Mouse (Mus musculus): ENCODE data around the gene Ubd. TPM values are rescaled to one million over a fixed set of nuclear protein-coding genes. Genes with fewer than 3 reads are reported as not detected.
A peak's percentile ranks its signal among the peaks of the same experiment; 100 is the strongest.

Gene Ubd
- polyA plus RNA-seq (2011; ENCODE audit: insufficient read depth, insufficient read length, low read depth, missing spikeins) = 56.7 and 70.8 TPM in 2 replicates

GRCm38 (mm10) chr17:37193656-37194055, at the start of gene Ubd:
TSS of gene Ubd (plus strand) at chr17:37193892.
- Histone ChIP-seq H3K4me1 (ENCODE audit: control insufficient read depth, insufficient read depth, low read length) (peaks cover 11% of the 10 kb centered on the region), H3K27me3 (ENCODE audit: control insufficient read depth, insufficient read depth, low read length, poor library complexity, severe bottlenecking) (no peaks in the 10 kb centered on the region), H3K9me3 (replicated peaks; ENCODE audit: control insufficient read depth, insufficient read depth, low read length, poor library complexity, severe bottlenecking) (no peaks in the 10 kb centered on the region), H3K9ac (ENCODE audit: low read depth, poor library complexity, severe bottlenecking) (peak within 1 kb of the TSS; percentile 62), H3K4me3 (ENCODE audit: low read depth, low read length) (peak within 1 kb of the TSS; percentile 42), H3K36me3 (ENCODE audit: control insufficient read depth, insufficient read depth, low read length, poor library complexity, severe bottlenecking) (no peaks in the 10 kb centered on the region), H3K27ac (ENCODE audit: insufficient read depth, low read length) (peak within 1 kb of the TSS; percentile 85)
- TF ChIP-seq EP300 (IDR thresholded peaks at IDR 0.05; ENCODE audit: insufficient read depth, low read depth, low read length) (no peak), CTCF (IDR thresholded peaks at IDR 0.05; ENCODE audit: low read depth, low read length) (no peak), POLR2A (IDR thresholded peaks at IDR 0.05; ENCODE audit: insufficient read depth, low read length) (no peak)

- TF ChIP-seq CTCF (IDR thresholded peaks at IDR 0.05; ENCODE audit: low read depth, low read length) = no peak
- no peak for TF ChIP-seq EP300 (IDR thresholded peaks at IDR 0.05; ENCODE audit: insufficient read depth, low read depth, low read length)
- no peak for TF ChIP-seq POLR2A (IDR thresholded peaks at IDR 0.05; ENCODE audit: insufficient read depth, low read length)
- Histone ChIP-seq H3K4me3 (ENCODE audit: low read depth, low read length) (no peak within 1 kb of the TSS), H3K36me3 (ENCODE audit: control insufficient read depth, insufficient read depth, low read length, poor library complexity, severe bottlenecking) (no peaks in the 10 kb centered on the region), H3K9me3 (replicated peaks; ENCODE audit: control insufficient read depth, insufficient read depth, low read length, poor library complexity, severe bottlenecking) (no peaks in the 10 kb centered on the region), H3K27ac (ENCODE audit: insufficient read depth, low read length) (no peak within 1 kb of the TSS), H3K4me1 (ENCODE audit: control insufficient read depth, insufficient read depth, low read length) (no peaks in the 10 kb centered on the region), H3K27me3 (ENCODE audit: control insufficient read depth, insufficient read depth, low read length, poor library complexity, severe bottlenecking) (no peaks in the 10 kb centered on the region), H3K9ac (ENCODE audit: low read depth, poor library complexity, severe bottlenecking) (no peak within 1 kb of the TSS)
Measured at GRCm38 (mm10) chr17:37161394-37161793, 32.3 kb upstream of the Ubd start, which contains the start of gene Olfr93. TSS of gene Olfr93 (minus strand) at chr17:37161494.

- TF ChIP-seq POLR2A (IDR thresholded peaks at IDR 0.05; ENCODE audit: insufficient read depth, low read length) = no peak
- no peak for TF ChIP-seq CTCF (IDR thresholded peaks at IDR 0.05; ENCODE audit: low read depth, low read length)
- no peak for TF ChIP-seq EP300 (IDR thresholded peaks at IDR 0.05; ENCODE audit: insufficient read depth, low read depth, low read length)
- H3K4me1 ChIP-seq (ENCODE audit: control insufficient read depth, insufficient read depth, low read length) = peaks cover 3% of the 10 kb centered on the region
- H3K36me3 ChIP-seq (ENCODE audit: control insufficient read depth, insufficient read depth, low read length, poor library complexity, severe bottlenecking) = no peaks in the 10 kb centered on the region
- no peak overlapping the region for H3K4me3 ChIP-seq (ENCODE audit: low read depth, low read length)
- H3K27ac ChIP-seq (ENCODE audit: insufficient read depth, low read length) = no peak overlapping the region
- no peaks in the 10 kb centered on the region for H3K27me3 ChIP-seq (ENCODE audit: control insufficient read depth, insufficient read depth, low read length, poor library complexity, severe bottlenecking)
- H3K9ac ChIP-seq (ENCODE audit: low read depth, poor library complexity, severe bottlenecking) = no peak overlapping the region
- no peaks in the 10 kb centered on the region for H3K9me3 ChIP-seq (replicated peaks; ENCODE audit: control insufficient read depth, insufficient read depth, low read length, poor library complexity, severe bottlenecking)
Measured at GRCm38 (mm10) chr17:37185474-37185873, 8.2 kb upstream of the Ubd start.

- Histone ChIP-seq H3K4me3 (ENCODE audit: low read depth, low read length) (no peak overlapping the region), H3K9ac (ENCODE audit: low read depth, poor library complexity, severe bottlenecking) (no peak overlapping the region), H3K27ac (ENCODE audit: insufficient read depth, low read length) (peak overlapping the region; percentile 99), H3K36me3 (ENCODE audit: control insufficient read depth, insufficient read depth, low read length, poor library complexity, severe bottlenecking) (no peaks in the 10 kb centered on the region), H3K4me1 (ENCODE audit: control insufficient read depth, insufficient read depth, low read length) (peaks cover 11% of the 10 kb centered on the region), H3K9me3 (replicated peaks; ENCODE audit: control insufficient read depth, insufficient read depth, low read length, poor library complexity, severe bottlenecking) (no peaks in the 10 kb centered on the region), H3K27me3 (ENCODE audit: control insufficient read depth, insufficient read depth, low read length, poor library complexity, severe bottlenecking) (no peaks in the 10 kb centered on the region)
- TF ChIP-seq EP300 (IDR thresholded peaks at IDR 0.05; ENCODE audit: insufficient read depth, low read depth, low read length) = no peak
- no peak for TF ChIP-seq POLR2A (IDR thresholded peaks at IDR 0.05; ENCODE audit: insufficient read depth, low read length)
Measured at GRCm38 (mm10) chr17:37190711-37191110, 3.0 kb upstream of the Ubd start.

- TF ChIP-seq POLR2A (IDR thresholded peaks at IDR 0.05; ENCODE audit: insufficient read depth, low read length) (no peak), EP300 (IDR thresholded peaks at IDR 0.05; ENCODE audit: insufficient read depth, low read depth, low read length) (peak; percentile 91), CTCF (IDR thresholded peaks at IDR 0.05; ENCODE audit: low read depth, low read length) (no peak)
- Histone ChIP-seq H3K4me3 (ENCODE audit: low read depth, low read length) (peak overlapping the region; percentile 42; the same call in 1 of the 2 replicates), H3K9me3 (replicated peaks; ENCODE audit: control insufficient read depth, insufficient read depth, low read length, poor library complexity, severe bottlenecking) (no peaks in the 10 kb centered on the region), H3K4me1 (ENCODE audit: control insufficient read depth, insufficient read depth, low read length) (peaks cover 11% of the 10 kb centered on the region), H3K36me3 (ENCODE audit: control insufficient read depth, insufficient read depth, low read length, poor library complexity, severe bottlenecking) (no peaks in the 10 kb centered on the region), H3K9ac (ENCODE audit: low read depth, poor library complexity, severe bottlenecking) (peak overlapping the region; percentile 62), H3K27ac (ENCODE audit: insufficient read depth, low read length) (peak overlapping the region; percentile 85), H3K27me3 (ENCODE audit: control insufficient read depth, insufficient read depth, low read length, poor library complexity, severe bottlenecking) (no peaks in the 10 kb centered on the region)
Measured at GRCm38 (mm10) chr17:37193032-37193431, 660 bp upstream of the Ubd start.

GRCm38 (mm10) chr17:37194782-37195181, 1.1 kb downstream of the Ubd start:
- peaks cover 9% of the 10 kb centered on the region for H3K4me1 ChIP-seq (ENCODE audit: control insufficient read depth, insufficient read depth, low read length)
- no peak for TF ChIP-seq POLR2A (IDR thresholded peaks at IDR 0.05; ENCODE audit: insufficient read depth, low read length)
- TF ChIP-seq CTCF (IDR thresholded peaks at IDR 0.05; ENCODE audit: low read depth, low read length) = no peak
- TF ChIP-seq EP300 (IDR thresholded peaks at IDR 0.05; ENCODE audit: insufficient read depth, low read depth, low read length) = no peak
- H3K27me3 ChIP-seq (ENCODE audit: control insufficient read depth, insufficient read depth, low read length, poor library complexity, severe bottlenecking) = no peaks in the 10 kb centered on the region
- no peaks in the 10 kb centered on the region for H3K36me3 ChIP-seq (ENCODE audit: control insufficient read depth, insufficient read depth, low read length, poor library complexity, severe bottlenecking)
- no peak overlapping the region for H3K4me3 ChIP-seq (ENCODE audit: low read depth, low read length)
- H3K9me3 ChIP-seq (replicated peaks; ENCODE audit: control insufficient read depth, insufficient read depth, low read length, poor library complexity, severe bottlenecking) = no peaks in the 10 kb centered on the region
- peak overlapping the region; percentile 30; the same call in 1 of the 2 replicates for H3K27ac ChIP-seq (ENCODE audit: insufficient read depth, low read length)
- no peak overlapping the region for H3K9ac ChIP-seq (ENCODE audit: low read depth, poor library complexity, severe bottlenecking)

All from ES-Bruce4 (cell line).